Mouse (Mus musculus) thymus, adult 2 months (tissue): ENCODE data around the gene Obscn. TPM values are rescaled to one million over a fixed set of nuclear protein-coding genes. Genes with fewer than 3 reads are reported as not detected.

Experiments
- DNase-seq: peaks from one replicate; pipeline ENCODE4 v3.0.0; 2021
- H3K27ac ChIP-seq: fragments of 200-500 bp; 2 replicates; pipeline ENCODE4 v1.5.1; 2012; ENCODE audit warnings: low read length, control low read depth; ENCODE audit not compliant: control insufficient read depth, insufficient read depth
- H3K27me3 ChIP-seq: fragments of 200-500 bp; 2 replicates; pipeline ENCODE4 v1.6.1; 2012; ENCODE audit warnings: mild to moderate bottlenecking, low read length, moderate library complexity, mixed read lengths; ENCODE audit not compliant: control insufficient read depth, insufficient read depth
- H3K36me3 ChIP-seq: fragments of 200-500 bp; 2 replicates; pipeline ENCODE4 v1.6.1; 2012; ENCODE audit warnings: mild to moderate bottlenecking, low read length, moderate library complexity; ENCODE audit not compliant: control insufficient read depth, insufficient read depth
- H3K4me1 ChIP-seq: fragments of 200-500 bp; replicated peaks from 2 replicates; pipeline ENCODE4 v1.6.1; 2012; ENCODE audit warnings: low read length; ENCODE audit not compliant: control insufficient read depth, insufficient read depth
- H3K4me3 ChIP-seq: fragments of 200-500 bp; 2 replicates; pipeline ENCODE4 v1.5.1; 2012; ENCODE audit warnings: mild to moderate bottlenecking, low read length, control low read depth, moderate library complexity; ENCODE audit not compliant: control insufficient read depth, insufficient read depth
- CTCF ChIP-seq: fragments of 200-500 bp; IDR thresholded peaks from 2 replicates; pipeline ENCODE4 v1.5.1; 2012; ENCODE audit warnings: mild to moderate bottlenecking, control low read depth, low read length, moderate library complexity, borderline replicate concordance; ENCODE audit not compliant: control insufficient read depth, poor library complexity, insufficient read depth; ENCODE audit errors: extremely low read depth
- POLR2A ChIP-seq: fragments of 200-500 bp; IDR thresholded peaks from 2 replicates; pipeline ENCODE4 v1.6.1; 2012; ENCODE audit warnings: mild to moderate bottlenecking, low read length, control low read depth, moderate library complexity; ENCODE audit not compliant: control insufficient read depth, poor library complexity, insufficient read depth; ENCODE audit errors: extremely low read depth
- WGBS: fragments of 180-500 bp; shearing (Covaris S2); methylation state at CpG from one replicate; pipeline ENCODE4 v1.1.7; 2018; 5-methylcytosine and 5-hydroxymethylcytosine counted together
- polyA plus RNA-seq: library from polyadenylated mRNA; depleted of rRNA; stranded (reverse); fragments of >200 nt; gene quantifications from 2 replicates; pipeline ENCODE4 v1.2.3, GENCODE M21; 2012

Obscn gene
- polyA plus RNA-seq, 1 experiment = 14.5 TPM

DNA sequence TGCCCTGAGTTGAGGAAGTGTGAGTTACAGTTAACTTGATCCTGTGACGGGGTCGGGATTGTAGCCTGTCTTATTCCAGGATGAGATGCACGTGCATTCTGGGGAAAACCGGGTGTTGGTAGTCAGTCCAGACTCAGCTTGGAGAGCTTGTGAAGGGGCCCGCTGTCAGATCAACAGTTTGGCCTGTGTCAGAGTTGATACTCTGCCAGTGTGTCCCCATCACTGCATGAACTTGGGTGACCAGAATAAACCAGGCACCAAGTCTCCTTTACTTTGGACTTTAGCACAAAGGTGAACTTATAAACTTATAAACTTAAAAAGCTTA is 157.5 kb downstream of the Obscn start:
- peak overlapping the region; percentile 95 for H3K4me3 ChIP-seq
- peaks cover 43% of the 10 kb centered on the region for H3K4me1 ChIP-seq
- TF ChIP-seq CTCF (no peak), POLR2A (no peak)
- H3K36me3 ChIP-seq = no peaks in the 10 kb centered on the region
- DNase-seq = no peak
- 1% methylated on average over 5 of the region's 5 CpGs for WGBS
- peak overlapping the region; percentile 7; the same call in 1 of the 2 replicates for H3K27ac ChIP-seq
- no peaks in the 10 kb centered on the region for H3K27me3 ChIP-seq

DNA sequence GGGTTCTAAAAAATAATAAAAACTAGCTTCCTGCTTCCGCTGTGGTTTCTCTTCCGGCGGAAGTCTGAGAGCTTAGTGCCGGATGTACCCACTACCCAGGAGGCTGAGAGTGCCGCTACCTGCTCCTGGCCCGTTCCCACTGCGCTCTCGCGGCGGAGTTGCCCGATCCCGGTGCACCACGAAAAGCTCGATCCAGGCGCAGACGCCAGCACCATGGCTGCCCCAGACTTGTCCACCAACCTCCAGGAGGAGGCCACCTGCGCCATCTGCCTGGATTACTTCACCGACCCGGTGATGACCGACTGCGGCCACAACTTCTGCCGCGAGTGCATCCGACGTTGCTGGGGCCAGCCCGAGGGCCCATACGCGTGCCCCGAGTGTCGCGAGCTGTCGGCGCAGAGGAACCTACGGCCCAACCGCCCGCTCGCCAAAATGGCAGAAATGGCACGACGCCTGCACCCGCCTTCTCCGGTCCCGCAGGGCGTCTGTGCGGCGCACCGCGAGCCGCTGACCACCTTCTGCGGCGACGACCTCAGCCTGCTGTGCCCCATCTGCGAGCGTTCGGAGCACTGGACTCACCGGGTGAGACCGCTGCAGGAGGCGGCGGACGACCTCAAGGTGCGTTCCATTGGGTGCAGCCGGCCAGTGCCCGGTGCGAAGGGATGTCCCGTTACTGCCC is 158.0 kb downstream of the Obscn start, which contains the start of gene Trim11:
Trim11 (plus strand) TSS at position 67 of the 679 bp plus-strand sequence.
- peaks cover 40% of the 10 kb centered on the region for H3K4me1 ChIP-seq
- H3K4me3 ChIP-seq = peak within 1 kb of the TSS; percentile 95
- H3K36me3 ChIP-seq = no peaks in the 10 kb centered on the region
- H3K27me3 ChIP-seq = no peaks in the 10 kb centered on the region
- H3K27ac ChIP-seq = peak within 1 kb of the TSS; percentile 51
- under 1% methylated on average over 64 of the region's 64 CpGs for WGBS
- TF ChIP-seq CTCF (no peak), POLR2A (peak; percentile 85)
- peak; percentile 75 for DNase-seq

DNA sequence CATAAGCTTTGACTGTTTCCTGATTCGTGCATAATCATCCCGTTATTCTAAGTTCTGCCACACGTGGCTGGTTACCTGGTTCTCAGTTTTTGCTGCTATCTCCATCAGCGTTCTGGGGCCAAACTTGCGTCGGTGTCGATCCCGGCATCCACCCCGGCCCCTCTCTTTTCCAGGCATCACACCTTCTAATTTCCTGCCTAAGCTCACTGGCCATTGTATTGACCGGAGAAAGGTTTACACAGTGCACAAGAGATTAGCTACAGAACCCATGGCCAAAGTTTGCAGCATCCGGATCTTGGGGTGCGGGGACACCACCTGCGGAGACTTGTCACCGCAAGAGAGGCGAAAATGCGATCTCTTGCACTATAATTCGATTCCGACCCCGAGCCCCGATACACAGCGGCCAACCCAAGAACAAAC is 158.6 kb downstream of the Obscn start:
- no peak for DNase-seq
- TF ChIP-seq CTCF (no peak), POLR2A (no peak)
- Histone ChIP-seq H3K4me3 (peak overlapping the region; percentile 95), H3K27me3 (no peaks in the 10 kb centered on the region), H3K4me1 (peaks cover 36% of the 10 kb centered on the region), H3K36me3 (no peaks in the 10 kb centered on the region), H3K27ac (peak overlapping the region; percentile 51)
- WGBS = under 1% methylated on average over 21 of the region's 21 CpGs

DNA sequence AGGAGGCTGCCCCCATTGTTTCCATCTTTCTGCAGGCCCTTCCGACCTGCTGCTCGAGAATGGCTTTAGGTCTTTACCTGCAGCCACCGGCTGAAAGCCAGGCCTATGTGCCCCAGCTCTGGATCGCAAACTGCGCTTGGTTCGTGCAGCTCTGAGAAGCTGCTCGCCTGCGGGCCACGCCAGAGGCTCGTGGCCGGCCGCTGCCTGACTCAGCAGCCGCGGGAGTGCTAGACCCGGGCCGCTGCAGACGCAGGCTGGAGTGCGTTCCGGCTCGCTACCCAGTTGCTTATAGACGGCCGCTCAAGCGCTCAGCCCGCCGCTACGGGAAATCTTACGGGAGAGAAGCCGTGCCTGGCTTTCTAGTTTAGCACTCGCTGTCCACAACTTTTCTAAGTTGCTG is 159.1 kb downstream of the Obscn start:
- Histone ChIP-seq H3K4me3 (peak overlapping the region; percentile 95), H3K36me3 (no peaks in the 10 kb centered on the region), H3K4me1 (peaks cover 31% of the 10 kb centered on the region), H3K27ac (peak overlapping the region; percentile 51), H3K27me3 (no peaks in the 10 kb centered on the region)
- no peak for TF ChIP-seq CTCF
- no peak for TF ChIP-seq POLR2A
- WGBS = under 1% methylated on average over 29 of the region's 29 CpGs
- DNase-seq = peak; percentile 41

DNA sequence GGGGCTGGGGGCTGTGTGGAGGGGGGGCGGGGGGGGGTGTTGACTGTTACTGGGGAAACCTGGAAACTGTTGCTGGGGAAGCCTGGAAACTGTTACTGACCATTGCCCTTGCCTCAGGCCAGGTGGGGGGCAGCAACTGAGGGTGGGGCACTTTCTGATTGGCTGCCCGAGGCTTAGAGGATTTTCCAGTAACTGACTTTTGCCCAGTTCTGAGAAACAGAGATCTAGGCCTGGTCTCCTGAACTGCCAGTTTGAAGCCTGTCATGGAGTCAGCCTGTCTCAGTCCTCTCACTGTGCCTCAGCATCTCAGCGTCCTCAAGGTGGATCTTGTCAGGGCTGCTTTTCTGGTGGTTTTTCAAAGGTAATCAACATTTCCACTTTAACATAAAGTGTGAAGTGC is 161.8 kb downstream of the Obscn start:
- TF ChIP-seq CTCF = no peak
- TF ChIP-seq POLR2A = no peak
- Histone ChIP-seq H3K27me3 (no peaks in the 10 kb centered on the region), H3K4me3 (no peak overlapping the region), H3K36me3 (no peaks in the 10 kb centered on the region), H3K27ac (no peak overlapping the region), H3K4me1 (peaks cover 8% of the 10 kb centered on the region)
- WGBS = 89% methylated on average over 3 of the region's 3 CpGs
- DNase-seq = no peak

DNA sequence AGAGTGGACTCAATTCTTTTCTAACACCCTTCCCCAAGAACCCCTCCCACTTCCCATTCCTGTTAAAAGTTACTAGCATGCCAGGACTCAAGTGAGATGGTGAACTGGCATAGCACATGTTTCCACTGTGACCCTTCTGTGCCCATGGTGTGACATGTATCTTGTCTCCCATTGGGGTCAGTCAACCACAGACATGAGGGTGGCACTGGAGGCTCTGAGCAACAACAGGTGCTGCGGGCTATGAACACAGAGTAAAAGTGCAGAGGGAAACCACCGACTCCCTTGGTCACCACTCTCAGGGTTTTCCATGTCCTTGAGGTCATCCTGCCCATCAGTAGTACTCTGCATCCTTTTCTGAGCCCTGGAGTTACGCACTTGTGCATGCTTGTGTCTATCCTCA is 164.4 kb downstream of the Obscn start:
- no peak overlapping the region for H3K4me3 ChIP-seq
- TF ChIP-seq CTCF = no peak
- no peak for TF ChIP-seq POLR2A
- H3K27ac ChIP-seq = no peak overlapping the region
- DNase-seq = no peak
- WGBS = 89% methylated on average over 3 of the region's 3 CpGs
- H3K4me1 ChIP-seq = peaks cover 6% of the 10 kb centered on the region
- no peaks in the 10 kb centered on the region for H3K36me3 ChIP-seq
- no peaks in the 10 kb centered on the region for H3K27me3 ChIP-seq
